Mouse (Mus musculus) small intestine, adult 2 months (tissue): ENCODE measurements around the gene Tnrc18. TPM values are rescaled to one million over a fixed set of nuclear protein-coding genes. Genes with fewer than 3 reads are reported as not detected.

Source experiments
- H3K27ac ChIP-seq: fragments of 200-500 bp; 2 replicates; pipeline ENCODE4 v1.5.1; 2012; ENCODE audit warnings: low read depth, low read length, control low read depth, inconsistent platforms; ENCODE audit not compliant: insufficient read depth
- H3K27me3 ChIP-seq: fragments of 200-500 bp; 2 replicates; pipeline ENCODE4 v1.6.1; 2012; ENCODE audit warnings: mild to moderate bottlenecking, moderate library complexity, low read length, inconsistent platforms; ENCODE audit not compliant: control insufficient read depth, insufficient read depth
- H3K36me3 ChIP-seq: fragments of 200-500 bp; 2 replicates; pipeline ENCODE4 v1.6.1; 2012; ENCODE audit warnings: mild to moderate bottlenecking, low read length, control low read depth, inconsistent platforms; ENCODE audit not compliant: control insufficient read depth, insufficient read depth
- H3K4me1 ChIP-seq: fragments of 200-500 bp; 2 replicates; pipeline ENCODE4 v1.6.1; 2012; ENCODE audit warnings: low read length, inconsistent platforms, mixed read lengths; ENCODE audit not compliant: control insufficient read depth, insufficient read depth, insufficient read length
- H3K4me3 ChIP-seq: fragments of 200-500 bp; 2 replicates; pipeline ENCODE4 v1.5.1; 2012; ENCODE audit warnings: low read depth, mild to moderate bottlenecking, control low read depth, inconsistent platforms, low read length, moderate library complexity
- CTCF ChIP-seq: fragments of 200-500 bp; IDR thresholded peaks from 2 replicates; pipeline ENCODE4 v1.5.1; 2012; ENCODE audit warnings: low read depth, mild to moderate bottlenecking, control low read depth, inconsistent platforms, low read length, moderate library complexity, mixed read lengths; ENCODE audit not compliant: insufficient replicate concordance, insufficient read length; ENCODE audit errors: extremely low read depth
- POLR2A ChIP-seq: fragments of 200-500 bp; IDR thresholded peaks from 2 replicates; pipeline ENCODE4 v1.6.1; 2012; ENCODE audit warnings: low read depth, mild to moderate bottlenecking, control low read depth, inconsistent platforms, low read length, moderate library complexity
- WGBS: fragments of 180-500 bp; shearing (Covaris S2); methylation state at CpG from one replicate; pipeline ENCODE4 v1.1.7; 2018; 5-methylcytosine and 5-hydroxymethylcytosine counted together
- polyA plus RNA-seq: library from polyadenylated mRNA; depleted of rRNA; stranded (reverse); fragments of >200 nt; gene quantifications from 2 replicates; pipeline ENCODE4 v1.2.3, GENCODE M21; 2012

The Tnrc18 gene
- polyA plus RNA-seq, 1 experiment = 108 TPM

DNA sequence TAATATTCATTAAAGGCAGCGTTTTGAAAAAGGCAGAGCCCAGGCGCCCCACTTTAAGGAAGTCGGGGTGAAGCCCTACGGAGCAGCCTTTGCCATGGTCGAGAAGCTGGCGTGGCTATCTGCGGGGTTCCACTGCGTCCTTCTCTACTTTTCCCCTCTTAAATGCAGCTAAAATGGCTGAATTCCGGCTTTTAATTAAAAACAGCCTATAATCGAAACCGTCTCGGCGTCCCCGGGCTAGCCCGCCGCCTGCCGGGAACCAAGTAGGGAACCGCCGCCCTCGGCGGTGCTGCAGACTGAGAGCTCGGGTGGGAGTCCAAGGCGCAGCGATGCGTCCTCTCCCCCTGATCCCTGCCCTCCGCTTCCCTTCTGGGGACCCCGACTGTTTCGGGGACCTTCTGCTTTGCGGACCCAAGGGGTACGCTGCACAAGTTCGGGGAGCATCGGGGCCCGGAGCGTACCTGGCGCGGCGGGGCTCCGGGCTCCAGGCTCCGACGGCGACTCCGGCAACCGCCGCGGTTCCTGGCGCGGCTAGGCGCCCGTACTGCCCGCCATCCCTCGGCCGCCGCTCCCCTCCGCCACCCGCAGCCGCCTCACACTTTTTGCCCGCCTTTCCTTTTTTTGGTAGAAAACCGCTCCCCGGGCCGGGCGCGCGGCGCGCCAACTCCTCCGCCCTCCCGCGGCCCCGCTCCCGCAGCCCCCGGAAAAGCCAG, 495 bp downstream of the Tnrc18 start:
- Histone ChIP-seq H3K4me1 (peaks cover 4% of the 10 kb centered on the region; the same call in 1 of the 2 replicates), H3K4me3 (peak overlapping the region; percentile 98), H3K27ac (peak overlapping the region; percentile 99), H3K27me3 (no peaks in the 10 kb centered on the region), H3K36me3 (no peaks in the 10 kb centered on the region)
- under 1% methylated on average over 71 of the region's 71 CpGs for WGBS
- TF ChIP-seq POLR2A (peak; percentile 27; the same call in 1 of the 2 replicates), CTCF (peak; percentile 33; the same call in 1 of the 2 replicates)

- H3K27me3 ChIP-seq = no peaks in the 10 kb centered on the region
- peaks cover 8% of the 10 kb centered on the region for H3K4me1 ChIP-seq
- WGBS = under 1% methylated on average over 39 of the region's 39 CpGs
- no peaks in the 10 kb centered on the region for H3K36me3 ChIP-seq
- peak overlapping the region; percentile 98 for H3K4me3 ChIP-seq
- H3K27ac ChIP-seq = peak overlapping the region; percentile 99
- TF ChIP-seq POLR2A = peak; percentile 38; the same call in 1 of the 2 replicates
- TF ChIP-seq CTCF = no peak
These were observed 1.2 kb downstream of the Tnrc18 start for GRCm38 (mm10) chr5:142816031-142816810.

GRCm38 (mm10) chr5:142815421-142816001, 2.0 kb downstream of the Tnrc18 start:
- H3K4me1 ChIP-seq = peaks cover 14% of the 10 kb centered on the region
- under 1% methylated on average over 30 of the region's 30 CpGs for WGBS
- no peaks in the 10 kb centered on the region for H3K36me3 ChIP-seq
- no peaks in the 10 kb centered on the region for H3K27me3 ChIP-seq
- peak overlapping the region; percentile 98 for H3K4me3 ChIP-seq
- peak overlapping the region; percentile 99 for H3K27ac ChIP-seq
- TF ChIP-seq POLR2A (no peak; the same call in 1 of the 2 replicates), CTCF (no peak)

DNA sequence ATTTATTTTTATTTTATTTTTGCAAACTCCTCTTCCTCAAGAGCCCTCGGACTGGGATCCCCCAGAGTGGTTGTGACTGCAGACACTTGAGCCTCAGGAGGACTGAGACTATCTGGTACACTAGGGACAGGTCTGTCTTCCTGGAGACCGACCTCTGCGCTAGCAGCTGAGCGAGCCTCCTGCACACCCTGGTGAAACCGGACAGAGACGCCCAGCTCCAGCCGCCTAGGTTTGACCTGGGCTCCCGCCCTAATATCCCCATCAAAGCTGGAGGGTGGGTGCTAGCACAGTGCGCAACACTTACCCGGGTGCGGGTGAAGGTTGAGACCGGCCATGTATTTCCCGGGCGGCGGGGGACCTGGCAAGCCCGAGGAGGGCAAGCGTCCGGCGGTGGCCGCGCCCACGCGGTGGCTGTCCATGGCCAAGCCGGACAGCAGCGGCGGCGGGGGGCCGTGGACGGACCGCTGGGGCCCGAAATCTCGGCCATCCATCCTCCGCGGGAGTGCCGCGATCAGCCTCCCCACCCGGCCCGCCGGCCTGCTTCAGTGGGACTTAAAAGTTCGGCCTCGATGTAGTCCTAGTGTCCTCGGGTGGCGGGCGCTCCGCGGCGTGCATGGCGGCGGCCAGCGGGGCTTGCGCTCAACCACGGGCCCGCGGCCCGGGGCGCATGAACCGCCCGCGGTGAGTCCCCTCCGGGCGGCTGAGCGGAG, 2.6 kb downstream of the Tnrc18 start:
- WGBS = 1% methylated on average over 62 of the region's 62 CpGs
- Histone ChIP-seq H3K27me3 (no peaks in the 10 kb centered on the region), H3K36me3 (peaks cover 1% of the 10 kb centered on the region; the same call in 1 of the 2 replicates), H3K4me1 (peaks cover 14% of the 10 kb centered on the region), H3K4me3 (peak overlapping the region; percentile 98), H3K27ac (peak overlapping the region; percentile 99)
- TF ChIP-seq CTCF = no peak
- no peak for TF ChIP-seq POLR2A

GRCm38 (mm10) chr5:142814161-142814651, 3.3 kb downstream of the Tnrc18 start:
- peak overlapping the region; percentile 98 for H3K4me3 ChIP-seq
- H3K36me3 ChIP-seq = peaks cover 5% of the 10 kb centered on the region
- peak overlapping the region; percentile 64 for H3K27ac ChIP-seq
- WGBS = under 1% methylated on average over 22 of the region's 22 CpGs
- TF ChIP-seq POLR2A (0 out of 2 replicates have a peak, but pooled peaks have one; percentile 22), CTCF (no peak)
- no peaks in the 10 kb centered on the region for H3K27me3 ChIP-seq
- H3K4me1 ChIP-seq = peaks cover 16% of the 10 kb centered on the region

DNA sequence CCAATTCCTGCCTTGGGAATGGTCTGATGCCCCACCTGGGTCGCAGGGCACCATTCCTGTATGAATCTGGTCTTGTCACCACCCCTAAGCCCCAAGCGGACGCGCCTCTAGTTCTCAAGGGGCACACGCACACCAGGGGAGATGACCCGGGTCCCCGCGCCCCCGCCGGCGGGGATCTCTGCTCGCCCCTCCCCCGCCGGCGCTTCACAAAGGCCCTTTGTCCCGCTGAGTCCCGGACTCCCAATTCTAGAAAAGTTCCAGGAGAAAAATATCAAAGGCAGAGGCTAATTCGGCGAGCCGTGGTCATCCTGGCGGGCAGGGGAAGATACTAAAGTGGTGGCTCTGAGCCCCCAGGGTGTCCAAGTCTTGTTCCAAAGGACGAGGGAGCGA, 3.7 kb downstream of the Tnrc18 start:
- H3K27ac ChIP-seq = peak overlapping the region; percentile 64
- peaks cover 5% of the 10 kb centered on the region for H3K36me3 ChIP-seq

More for the DNA sequence above, 3.7 kb downstream of the Tnrc18 start:
- peak overlapping the region; percentile 98 for H3K4me3 ChIP-seq
- TF ChIP-seq CTCF (no peak), POLR2A (no peak)
- WGBS = 8% methylated on average over 23 of the region's 23 CpGs
- peaks cover 16% of the 10 kb centered on the region for H3K4me1 ChIP-seq
- H3K27me3 ChIP-seq = no peaks in the 10 kb centered on the region
